Mouse (Mus musculus) testis, adult 2 months (tissue): ENCODE measurements around the gene Cela2a.

Experiments used
- CTCF ChIP-seq: fragments of 200-500 bp; IDR thresholded peaks from 2 replicates; pipeline ENCODE4 v1.5.1; 2012; ENCODE audit warnings: low read depth, mild to moderate bottlenecking, inconsistent platforms, low read length, moderate library complexity; ENCODE audit not compliant: control insufficient read depth, insufficient read depth, insufficient replicate concordance
- POLR2A ChIP-seq: fragments of 200-500 bp; IDR thresholded peaks from 2 replicates; pipeline ENCODE4 v1.6.1; 2012; ENCODE audit warnings: low read depth, mild to moderate bottlenecking, inconsistent platforms, low read length, moderate library complexity; ENCODE audit not compliant: control insufficient read depth

- no peak for TF ChIP-seq CTCF
- TF ChIP-seq POLR2A, result no peak
These were observed 31.8 kb downstream of the Cela2a start for GRCm38 (mm10) chr4:141794152-141794535.
